Mouse (Mus musculus) heart, adult 8-10 months (tissue): ENCODE measurements around the gene Ifng. TPM values are rescaled to one million over a fixed set of nuclear protein-coding genes. Genes with fewer than 3 reads are reported as not detected.
A peak's percentile ranks its signal among the peaks of the same experiment; 100 is the strongest.
"Not testable (repeated sequence)": the region's sequence is repeated elsewhere in the genome, so short reads cannot be mapped to it uniquely, and the experiment has no call there.

ENCODE experiments used
- DNase-seq: peaks from one replicate; pipeline ENCODE4 v3.0.0; 2022; ENCODE audit warnings: low spot score
- total RNA-seq, 4 experiments: library from RNA; stranded (reverse); gene quantifications; 2 replicates each; pipeline ENCODE4 v1.2.4; 2022

The Ifng gene
- total RNA-seq, result not detected

DNA sequence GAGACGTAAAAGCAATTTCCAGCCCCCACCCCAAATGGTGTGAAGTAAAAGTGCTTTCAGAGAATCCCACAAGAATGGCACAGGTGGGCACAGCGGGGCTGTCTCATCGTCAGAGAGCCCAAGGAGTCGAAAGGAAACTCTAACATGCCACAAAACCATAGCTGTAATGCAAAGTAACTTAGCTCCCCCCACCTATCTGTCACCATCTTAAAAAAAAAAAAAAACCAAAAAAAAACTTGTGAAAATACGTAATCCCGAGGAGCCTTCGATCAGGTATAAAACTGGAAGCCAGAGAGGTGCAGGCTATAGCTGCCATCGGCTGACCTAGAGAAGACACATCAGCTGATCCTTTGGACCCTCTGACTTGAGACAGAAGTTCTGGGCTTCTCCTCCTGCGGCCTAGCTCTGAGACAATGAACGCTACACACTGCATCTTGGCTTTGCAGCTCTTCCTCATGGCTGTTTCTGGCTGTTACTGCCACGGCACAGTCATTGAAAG, at the start of gene Ifng:
Gene Ifng, plus strand, starts transcription at position 305 of the 499 bp plus-strand sequence.
- DNase-seq, result no peak

DNA sequence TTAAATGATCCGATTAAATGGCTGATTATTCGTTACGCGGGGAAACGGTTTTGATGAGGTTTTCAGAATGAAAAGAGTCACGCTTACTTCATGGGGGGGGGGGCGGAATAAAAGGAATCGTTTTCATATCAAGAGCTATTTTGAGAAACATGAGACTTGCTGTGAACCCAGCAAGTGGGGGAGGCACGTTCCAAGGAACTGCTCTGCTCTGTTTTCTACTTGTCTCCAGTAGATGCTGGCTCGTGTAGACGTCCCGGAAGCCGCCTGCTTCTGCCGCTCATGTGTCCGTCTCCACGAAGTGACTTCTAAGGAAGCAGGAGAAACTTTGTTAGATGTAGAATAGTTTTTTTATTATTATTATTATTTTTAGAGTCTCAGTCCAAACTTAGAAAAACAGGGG, 40.9 kb upstream of the Ifng start:
- no peak for DNase-seq

DNA sequence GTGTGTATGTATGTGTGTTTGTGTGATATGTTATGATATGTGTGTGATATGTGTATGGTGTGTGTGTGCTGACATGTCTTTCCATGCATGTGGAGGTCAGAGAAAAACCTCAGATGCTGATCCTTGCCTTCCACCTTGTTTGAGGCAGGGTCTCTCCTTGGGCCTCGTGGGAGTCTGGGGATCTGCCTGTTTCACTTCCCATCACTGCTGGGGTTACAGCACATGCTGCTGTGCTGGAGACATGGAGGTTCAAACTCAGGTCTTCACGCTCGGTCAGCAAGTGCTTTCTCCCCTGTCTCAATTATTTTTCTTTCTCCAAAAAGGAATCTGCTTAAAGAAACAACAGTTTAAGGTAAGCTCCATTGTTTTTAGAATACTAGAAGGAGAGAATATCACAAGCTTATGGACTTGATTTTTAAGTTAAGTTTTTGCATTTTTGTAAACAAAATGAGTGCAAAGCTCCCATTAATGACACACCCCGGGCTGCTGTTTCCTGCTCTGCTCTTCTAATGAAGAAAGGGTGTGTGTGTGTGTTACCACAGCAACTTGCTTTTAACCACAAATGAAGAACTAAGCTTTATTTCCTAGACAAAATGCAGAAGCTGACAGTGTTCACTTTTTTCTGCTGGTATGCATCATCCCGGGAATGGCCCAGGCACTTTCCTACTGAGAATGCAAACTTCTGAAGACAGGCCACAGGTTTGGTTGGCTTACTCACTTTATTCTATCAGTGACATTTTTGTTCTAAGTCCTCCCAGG, 34.2 kb upstream of the Ifng start:
- DNase-seq, result peak; percentile 8

DNA sequence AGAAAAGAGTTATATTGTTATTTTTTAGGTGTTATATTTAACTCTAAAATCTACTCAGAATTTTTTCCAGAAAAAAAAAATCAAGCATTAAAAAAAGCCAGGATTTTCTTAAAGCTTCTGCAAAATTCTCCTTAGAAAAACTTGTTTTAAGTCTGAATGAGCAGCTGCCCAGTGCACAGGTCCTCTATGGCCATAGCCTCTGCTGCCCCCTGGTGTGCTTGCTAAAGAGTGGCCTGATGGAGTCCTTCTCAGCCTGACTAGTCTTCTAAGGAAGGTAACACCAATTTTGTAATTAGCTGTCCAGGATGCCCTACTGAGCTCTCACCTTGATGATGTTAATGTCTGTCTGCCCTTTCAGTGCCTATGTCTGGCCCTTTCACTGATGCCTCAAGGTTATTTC, 29.5 kb upstream of the Ifng start:
- no peak for DNase-seq

DNA sequence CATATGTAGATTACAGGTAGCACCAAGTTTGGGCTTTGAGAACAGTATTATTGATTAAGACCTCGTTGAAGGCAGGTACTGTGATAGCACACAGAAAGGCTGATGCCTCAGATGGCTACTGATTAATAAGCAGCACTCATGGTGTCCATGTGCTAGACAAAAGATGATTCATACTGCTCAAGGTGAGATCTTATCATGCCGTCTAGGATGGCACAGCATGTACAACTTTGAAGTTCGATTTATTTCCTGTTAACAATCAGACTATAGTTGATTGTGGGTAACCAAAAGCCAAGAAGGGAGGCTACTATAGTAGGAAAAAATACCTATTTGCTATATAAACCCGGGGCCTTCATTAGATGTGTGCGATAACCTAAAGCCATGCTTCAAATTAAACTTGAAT, 28.1 kb upstream of the Ifng start:
- no peak for DNase-seq

DNA sequence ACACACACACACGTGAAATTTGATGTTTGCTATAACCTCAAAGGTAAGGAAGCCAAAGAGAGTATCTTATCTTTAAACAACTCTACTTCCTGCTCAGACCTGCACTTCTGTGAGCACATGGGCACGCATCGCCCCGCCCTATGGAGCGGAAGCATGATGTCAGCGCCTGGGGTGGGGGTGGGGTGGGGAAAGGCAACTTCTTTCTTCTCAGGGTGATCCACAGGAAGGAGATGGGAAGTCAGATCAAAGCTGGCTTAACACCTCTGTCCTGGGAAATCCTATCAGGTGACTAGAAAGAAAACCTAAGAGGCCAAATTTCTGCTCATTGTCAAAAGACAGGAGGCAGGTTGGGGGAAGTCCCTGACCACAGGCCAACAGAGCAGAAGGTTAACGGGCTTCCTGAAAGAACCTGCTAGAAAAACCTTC, 21.8 kb upstream of the Ifng start:
- DNase-seq, result no peak

DNA sequence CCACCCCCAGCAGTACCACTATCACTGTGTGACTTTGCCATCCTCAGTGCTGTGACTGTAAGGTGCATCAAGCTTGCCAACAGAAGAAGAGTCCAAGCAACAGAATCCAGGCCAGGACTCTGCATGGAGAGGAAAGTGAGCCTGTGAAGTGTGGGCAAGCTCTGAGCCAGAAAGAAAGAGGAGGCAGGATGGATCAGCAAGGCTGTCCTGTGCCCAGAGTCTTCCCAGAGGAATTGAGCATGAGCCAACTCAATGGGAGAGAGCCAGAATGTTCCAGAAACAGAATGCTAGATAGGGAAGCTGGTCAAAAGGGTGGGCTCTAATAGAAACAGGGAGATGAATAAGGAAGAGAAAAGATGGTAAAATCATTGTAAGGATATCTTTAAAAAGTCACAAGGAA, 19.9 kb upstream of the Ifng start:
- DNase-seq, result no peak

DNA sequence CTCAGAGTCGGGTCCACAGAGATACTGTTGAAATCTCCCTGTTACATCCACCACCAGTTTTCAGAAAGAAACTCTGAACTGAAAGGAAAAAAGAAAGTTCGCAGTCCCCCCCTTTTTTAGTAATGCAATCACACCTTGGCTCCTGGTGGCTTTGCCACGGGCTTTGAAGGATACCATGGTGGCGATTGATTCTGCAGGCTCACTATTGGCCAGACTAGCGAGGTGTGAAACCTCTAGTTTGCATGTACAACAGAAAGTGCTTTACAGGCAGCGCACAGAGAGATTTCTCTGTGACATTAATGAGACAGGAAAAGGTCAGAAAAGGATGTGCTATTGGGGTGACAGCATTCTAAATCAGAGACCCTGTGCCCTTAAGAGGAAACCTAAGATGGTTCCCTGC, 5.3 kb upstream of the Ifng start:
- DNase-seq, result no peak

DNA sequence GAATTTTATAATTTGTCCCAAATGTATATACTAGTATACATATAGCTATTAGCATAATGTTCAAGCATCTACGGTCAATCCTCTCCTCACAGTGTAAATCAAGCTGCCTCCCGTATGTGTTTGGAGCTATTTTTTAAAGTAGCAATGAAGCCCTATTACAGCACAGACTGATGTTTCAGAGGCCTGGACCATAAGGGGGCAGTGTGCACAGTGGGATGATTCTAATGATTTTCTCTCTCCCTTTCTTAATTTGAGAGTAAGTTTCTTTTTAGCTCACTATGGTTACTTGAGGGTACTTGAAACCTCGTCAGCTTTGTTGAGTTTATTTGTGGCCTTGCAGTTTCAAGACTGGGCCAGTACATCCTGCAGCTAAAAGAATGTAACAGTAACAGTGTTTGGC, 1.1 kb downstream of the Ifng start:
- DNase-seq, result peak; percentile 6

DNA sequence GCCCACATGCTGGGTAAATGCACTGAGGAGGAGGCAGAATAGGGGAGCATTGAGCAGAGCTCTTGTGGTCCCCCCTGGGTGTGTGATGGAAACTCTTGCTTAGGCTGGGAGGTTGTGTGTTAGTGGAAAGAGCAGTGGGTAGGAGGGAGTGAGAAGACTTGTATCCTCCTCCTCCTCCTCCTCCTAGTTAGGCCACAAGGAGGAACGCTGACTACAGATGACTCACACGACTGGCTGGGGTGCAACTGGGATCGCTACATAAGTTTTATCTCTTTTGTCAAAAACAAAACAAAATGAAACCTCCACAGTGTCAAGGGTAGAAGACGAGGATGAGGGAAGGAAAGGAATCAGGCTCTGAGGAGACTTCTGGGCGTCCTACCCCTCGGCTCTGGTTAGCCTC, 2.2 kb downstream of the Ifng start:
- DNase-seq, result peak; percentile 5

DNA sequence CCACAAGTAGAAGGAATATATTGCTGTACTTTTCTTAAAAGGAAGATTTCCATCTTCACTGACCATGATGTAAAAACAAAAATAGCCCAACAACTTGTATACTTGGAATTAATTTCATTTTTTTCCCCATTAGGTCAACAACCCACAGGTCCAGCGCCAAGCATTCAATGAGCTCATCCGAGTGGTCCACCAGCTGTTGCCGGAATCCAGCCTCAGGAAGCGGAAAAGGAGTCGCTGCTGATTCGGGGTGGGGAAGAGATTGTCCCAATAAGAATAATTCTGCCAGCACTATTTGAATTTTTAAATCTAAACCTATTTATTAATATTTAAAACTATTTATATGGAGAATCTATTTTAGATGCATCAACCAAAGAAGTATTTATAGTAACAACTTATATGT, 4.2 kb downstream of the Ifng start:
- peak; percentile 16 for DNase-seq

DNA sequence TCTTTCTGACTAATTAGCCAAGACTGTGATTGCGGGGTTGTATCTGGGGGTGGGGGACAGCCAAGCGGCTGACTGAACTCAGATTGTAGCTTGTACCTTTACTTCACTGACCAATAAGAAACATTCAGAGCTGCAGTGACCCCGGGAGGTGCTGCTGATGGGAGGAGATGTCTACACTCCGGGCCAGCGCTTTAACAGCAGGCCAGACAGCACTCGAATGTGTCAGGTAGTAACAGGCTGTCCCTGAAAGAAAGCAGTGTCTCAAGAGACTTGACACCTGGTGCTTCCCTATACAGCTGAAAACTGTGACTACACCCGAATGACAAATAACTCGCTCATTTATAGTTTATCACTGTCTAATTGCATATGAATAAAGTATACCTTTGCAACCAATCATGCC, 4.7 kb downstream of the Ifng start:
- DNase-seq, result no peak

DNA sequence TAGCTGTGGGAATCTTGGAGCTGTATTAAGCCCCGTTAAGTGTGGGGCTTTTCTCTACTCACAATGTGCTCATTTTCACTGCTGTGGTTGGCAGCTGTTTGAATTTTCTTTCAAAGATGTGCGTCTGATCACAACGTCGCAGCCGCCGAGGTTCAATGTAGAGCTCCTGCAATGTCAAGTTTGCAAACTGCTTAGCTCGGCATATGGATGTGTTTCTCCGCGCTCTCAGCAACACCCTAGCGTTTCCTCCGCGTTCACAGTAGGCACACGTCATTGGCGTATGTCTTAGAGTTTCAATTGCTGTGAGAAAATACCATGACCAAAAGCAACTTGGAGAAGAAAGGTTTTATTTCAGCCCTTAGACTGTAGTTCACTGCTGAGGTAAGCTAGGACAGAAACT, 5.1 kb downstream of the Ifng start:
- no peak for DNase-seq

DNA sequence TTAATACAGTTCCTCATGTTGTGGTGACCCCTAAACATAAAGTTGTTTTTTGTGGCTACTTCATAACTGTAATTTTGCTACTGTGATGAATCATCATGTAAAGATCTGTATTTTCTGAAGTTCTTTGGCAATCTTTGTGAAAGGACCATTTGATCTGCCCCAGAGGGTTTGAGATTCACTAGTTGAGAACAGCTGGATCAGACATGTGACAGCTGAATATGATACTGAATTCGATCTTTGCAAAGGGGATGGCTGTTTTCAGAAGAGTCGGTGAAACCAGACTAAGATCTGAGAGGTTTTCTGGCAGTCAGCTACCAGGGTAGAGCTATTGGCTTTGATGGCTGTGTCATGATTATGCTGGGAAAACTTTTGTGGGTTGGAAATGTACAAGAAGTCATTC, 10.9 kb downstream of the Ifng start:
- DNase-seq, result no peak

DNA sequence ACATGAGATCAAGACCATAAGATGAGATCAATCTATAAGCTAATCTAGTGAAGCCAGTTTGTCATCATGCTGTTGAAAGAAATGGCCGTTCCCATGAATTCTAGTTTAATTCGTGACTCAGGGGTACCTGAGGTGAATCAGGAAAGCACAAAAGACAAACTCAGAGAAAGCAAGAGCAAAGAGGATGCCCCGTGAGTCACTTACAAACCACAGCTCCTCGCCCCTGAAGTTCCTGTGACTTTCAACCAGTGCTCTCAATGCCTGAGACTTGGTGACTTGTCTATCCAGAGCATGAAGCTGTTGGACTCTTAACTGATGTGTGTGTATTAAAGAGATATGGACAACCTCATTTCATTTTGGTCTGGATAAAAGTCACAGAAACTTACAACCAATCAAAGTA, 17.9 kb downstream of the Ifng start:
- DNase-seq, result no peak

DNA sequence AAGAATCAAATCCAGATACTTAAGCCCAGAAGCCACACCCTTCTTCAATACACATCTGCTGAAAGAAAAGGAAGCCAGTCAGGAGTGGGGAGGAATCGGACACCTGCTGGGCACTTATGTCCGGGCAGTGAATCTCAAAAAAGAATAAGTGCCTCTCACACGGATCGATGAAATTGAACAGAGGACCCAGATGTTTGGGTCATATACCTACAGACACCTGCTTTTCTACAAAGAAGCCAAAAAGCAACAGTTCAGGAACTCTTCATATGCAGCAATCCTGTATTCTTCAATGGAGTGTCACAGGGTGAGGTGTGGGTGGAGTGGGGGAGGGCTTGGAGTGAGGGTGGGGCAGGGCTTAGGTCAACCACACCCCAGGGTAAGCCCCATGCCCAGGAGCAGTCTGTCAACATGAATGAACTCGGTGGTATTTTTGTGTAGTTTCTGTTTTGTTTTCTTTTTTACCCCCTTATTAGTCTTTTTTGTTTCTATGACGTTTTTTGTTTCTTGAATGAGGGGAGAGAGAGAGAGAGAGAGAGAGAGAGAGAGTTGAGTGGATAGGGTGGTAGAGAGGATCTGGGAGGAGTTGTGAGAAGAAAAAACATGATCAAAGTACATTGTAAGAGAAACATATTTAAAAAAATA, 20.4 kb downstream of the Ifng start:
- no peak for DNase-seq

DNA sequence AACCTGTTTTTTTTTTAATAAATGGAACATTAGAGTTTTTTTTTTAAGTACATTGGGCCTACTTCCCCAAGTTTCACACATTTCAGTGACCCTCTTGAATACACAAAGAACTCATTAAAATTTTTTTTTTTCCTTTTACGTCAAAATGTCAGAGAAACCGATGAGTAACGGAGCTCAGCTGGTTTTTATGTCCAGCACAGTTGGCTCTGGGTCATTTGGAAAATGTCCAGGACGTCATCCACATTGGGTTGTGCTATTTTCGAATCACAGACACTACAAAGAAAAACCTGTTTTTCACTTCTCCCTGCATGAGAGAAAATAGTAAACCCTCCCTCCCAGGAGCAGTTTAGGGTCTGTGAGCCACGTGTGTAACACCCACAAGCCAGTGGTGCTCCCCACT, 25.6 kb downstream of the Ifng start:
- peak; percentile 29 for DNase-seq

DNA sequence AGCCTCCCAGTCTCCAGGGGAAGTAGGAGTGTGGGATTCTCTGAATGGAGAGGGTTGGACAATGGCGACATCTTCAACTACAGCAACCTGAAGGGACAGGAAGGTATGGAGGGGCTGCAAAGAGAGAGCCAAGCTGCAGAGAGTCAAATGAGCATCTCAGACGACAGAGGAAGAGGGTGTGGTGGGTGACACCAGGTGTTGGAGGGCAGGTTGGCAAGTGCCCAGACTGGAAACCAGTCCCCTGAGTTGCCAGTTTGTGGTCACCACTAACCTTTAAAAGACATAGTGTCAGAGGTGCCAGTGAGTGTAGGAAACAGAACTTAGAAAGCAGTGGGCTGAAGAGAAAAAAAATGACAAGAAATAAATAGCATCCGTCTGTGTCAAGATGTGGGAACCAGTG, 28.2 kb downstream of the Ifng start:
- no peak for DNase-seq

DNA sequence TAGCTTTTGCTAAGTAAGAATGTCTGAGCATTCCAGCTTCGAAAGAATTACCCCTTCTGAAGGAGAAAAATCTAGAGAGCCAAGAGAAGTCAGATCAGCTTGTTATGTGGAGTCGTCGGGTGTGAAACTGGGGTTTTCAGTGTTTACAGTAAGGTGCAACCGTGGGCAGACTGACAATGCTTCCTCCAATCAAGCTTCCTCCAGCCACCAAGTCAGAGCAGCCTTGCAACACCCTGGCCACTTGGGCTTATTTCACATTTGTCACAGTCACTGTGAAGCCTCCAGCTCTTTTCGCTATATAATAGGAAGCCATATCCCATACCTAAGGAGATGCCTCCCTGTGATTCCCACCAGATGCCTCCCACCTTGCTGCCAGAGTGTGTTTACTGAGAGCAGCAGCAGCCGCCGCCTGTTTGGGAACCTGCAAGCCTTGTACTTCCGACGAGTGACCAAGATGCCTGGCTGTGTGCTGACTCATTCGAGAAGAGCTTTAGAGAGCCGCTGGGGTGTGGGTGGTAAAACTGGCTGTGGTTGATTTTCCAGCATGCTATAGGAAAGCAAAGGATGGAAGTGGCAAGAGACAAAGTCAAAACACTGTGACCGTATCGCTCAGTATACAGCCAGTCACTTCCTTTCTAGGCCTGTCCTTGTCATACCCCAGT, 29.6 kb downstream of the Ifng start:
- DNase-seq, result no peak

DNA sequence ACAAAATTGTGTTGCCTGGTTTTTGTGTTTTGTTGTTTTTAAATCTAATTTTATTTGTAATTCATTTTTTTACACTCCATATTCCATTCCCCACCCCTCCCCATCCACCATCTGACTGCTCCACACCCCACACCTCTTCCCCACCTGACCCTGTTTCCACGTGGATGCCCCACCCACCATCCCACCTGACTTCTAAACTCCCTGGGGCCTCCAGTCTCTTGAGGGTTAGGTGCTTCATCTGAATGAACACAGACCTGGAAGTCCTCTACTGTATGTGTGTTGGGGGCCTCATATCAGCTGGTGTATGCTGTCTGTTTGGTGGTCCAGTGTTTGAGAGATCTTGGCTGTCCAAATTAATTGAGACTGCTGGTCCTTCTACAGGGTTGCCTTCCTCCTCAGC, 32.0 kb downstream of the Ifng start:
- not testable (repeated sequence) for DNase-seq

DNA sequence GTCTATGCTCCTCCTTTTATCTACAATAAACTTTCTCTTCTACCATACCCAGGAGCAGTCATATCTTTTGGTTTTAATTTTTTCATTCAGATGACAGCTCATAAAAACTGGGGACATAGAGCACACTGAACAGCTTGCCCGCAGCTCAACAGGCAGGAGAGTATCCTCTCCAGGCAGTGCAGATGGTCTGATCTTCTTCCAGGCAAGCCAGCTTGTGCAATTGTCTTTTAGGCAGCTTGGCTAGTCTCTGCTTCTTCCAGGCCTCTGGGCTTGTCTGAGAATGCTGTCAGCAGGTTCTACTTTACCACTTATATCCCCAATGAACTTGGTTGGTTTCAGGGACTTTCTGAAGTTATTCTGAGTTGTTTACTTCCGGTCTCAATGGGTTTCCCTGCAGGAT, 35.9 kb downstream of the Ifng start:
- no peak for DNase-seq

DNA sequence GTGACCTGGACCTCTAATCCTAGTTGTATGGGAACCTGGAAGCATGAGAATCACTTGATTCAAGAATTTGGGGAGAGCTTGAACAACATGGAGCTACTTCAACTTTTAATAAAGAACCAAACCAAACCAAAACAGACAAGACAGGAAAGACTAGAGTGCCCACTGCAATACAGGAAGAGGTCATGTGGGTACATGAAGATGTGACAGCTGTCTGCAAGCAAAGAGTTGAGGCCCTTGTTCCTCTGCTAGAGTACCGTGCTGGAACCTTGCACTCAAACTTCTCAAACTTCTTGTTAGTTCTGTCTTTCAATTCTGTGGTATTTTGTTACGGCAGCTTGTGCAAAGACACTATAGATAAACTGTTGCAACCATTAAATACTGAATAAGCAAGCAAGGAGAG, 36.5 kb downstream of the Ifng start:
- no peak for DNase-seq

DNA sequence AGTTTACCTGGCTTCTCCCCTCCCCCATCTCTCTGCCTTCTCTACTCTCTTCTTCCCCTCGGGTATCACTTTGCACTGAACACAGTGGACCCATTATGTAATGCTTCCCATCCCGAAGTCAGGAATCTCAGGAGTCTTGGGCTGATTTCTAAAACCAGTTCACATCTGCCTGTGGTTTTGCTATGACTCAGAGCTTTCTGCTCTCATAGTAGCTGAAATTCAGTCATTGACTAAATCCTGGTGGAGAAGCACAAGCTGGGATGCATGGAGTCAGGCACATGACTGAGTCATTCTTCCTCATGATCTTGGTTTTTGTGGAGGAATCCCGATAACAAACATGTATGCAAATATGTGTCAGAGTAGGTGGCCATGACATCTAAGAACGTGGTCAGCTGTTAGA, 38.4 kb downstream of the Ifng start:
- peak; percentile 26 for DNase-seq
